Mouse (Mus musculus) granulocyte monocyte progenitor cell, adult 5-6 weeks (primary cell): ENCODE measurements around the gene Rras2. TPM values are rescaled to one million over a fixed set of nuclear protein-coding genes. Genes with fewer than 3 reads are reported as not detected.
A peak's percentile ranks its signal among the peaks of the same experiment; 100 is the strongest.

ENCODE experiments used
- ATAC-seq: replicated peaks from 2 replicates; pipeline ENCODE4 v1.8.0; 2016; ENCODE audit warnings: mild to moderate bottlenecking, moderate TSS enrichment, inconsistent platforms; ENCODE audit not compliant: poor library complexity, severe bottlenecking
- total RNA-seq, 2 experiments: library from RNA; stranded (forward) in 1 of 2; stranded (reverse) in 1 of 2; fragments of 200-712, 200-1000 nt in 1 of 2; fragments of >200 nt in 1 of 2; fragmentation: Nextera tagmentation in 1 of 2; gene quantifications; 2 replicates each; pipeline ENCODE4 v1.2.3; 2014 to 2017

Gene Rras2
- total RNA-seq, 2 experiments from 2014 or later = 0.97 to 1.6 TPM

- peak; percentile 67 for ATAC-seq
Measured at GRCm38 (mm10) chr7:114079343-114079742, 38.2 kb downstream of the Rras2 start.

DNA sequence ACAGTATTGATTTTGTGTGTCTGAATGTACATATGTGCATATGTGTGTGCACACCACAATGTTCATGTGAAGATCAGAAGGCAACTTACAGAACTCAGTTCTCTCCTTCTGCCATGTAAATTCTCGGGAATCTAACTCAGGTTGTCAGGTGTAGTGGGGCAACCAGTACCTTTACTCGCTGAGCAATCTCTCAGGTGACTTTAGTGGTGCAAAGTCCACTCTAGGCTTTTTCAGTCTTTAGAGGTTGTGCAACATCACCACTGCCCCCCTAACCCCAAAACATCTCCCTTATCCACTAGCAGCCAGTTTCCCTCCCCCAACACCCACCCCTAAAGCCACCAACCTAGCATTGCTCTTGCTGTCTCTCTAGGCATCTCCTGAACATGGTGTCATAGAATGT lies 43.0 kb downstream of the Rras2 start:
- no peak for ATAC-seq

- ATAC-seq = no peak
Measured at GRCm38 (mm10) chr7:114074133-114074532, 43.4 kb downstream of the Rras2 start.

- ATAC-seq = no peak
Measured at GRCm38 (mm10) chr7:114071851-114072616, 45.5 kb downstream of the Rras2 start.

GRCm38 (mm10) chr7:114071395-114071794 lies 46.2 kb downstream of the Rras2 start:
- no peak for ATAC-seq

DNA sequence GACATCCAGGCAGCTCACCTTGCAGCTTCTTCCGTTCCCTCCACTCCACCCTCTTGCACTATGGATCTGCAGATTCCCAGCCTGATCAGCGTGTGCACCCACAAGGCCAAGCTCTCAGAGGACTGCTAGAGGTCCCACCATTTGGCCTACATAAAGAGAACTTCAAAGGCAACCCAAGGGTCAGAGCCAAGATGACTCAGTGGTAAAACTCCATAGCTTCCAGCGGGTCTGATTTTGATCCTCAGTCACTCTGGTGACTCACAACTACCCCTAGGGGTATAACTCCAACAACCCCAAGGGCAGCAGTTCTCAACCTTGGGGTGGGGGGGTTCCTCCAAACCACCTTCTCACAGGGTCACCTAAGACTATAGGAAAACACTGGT lies 47.1 kb downstream of the Rras2 start:
- no peak for ATAC-seq

- 0 out of 2 replicates have a peak, but pooled peaks have one; percentile 15 for ATAC-seq
Measured at GRCm38 (mm10) chr7:114069726-114070457, 47.7 kb downstream of the Rras2 start.

DNA sequence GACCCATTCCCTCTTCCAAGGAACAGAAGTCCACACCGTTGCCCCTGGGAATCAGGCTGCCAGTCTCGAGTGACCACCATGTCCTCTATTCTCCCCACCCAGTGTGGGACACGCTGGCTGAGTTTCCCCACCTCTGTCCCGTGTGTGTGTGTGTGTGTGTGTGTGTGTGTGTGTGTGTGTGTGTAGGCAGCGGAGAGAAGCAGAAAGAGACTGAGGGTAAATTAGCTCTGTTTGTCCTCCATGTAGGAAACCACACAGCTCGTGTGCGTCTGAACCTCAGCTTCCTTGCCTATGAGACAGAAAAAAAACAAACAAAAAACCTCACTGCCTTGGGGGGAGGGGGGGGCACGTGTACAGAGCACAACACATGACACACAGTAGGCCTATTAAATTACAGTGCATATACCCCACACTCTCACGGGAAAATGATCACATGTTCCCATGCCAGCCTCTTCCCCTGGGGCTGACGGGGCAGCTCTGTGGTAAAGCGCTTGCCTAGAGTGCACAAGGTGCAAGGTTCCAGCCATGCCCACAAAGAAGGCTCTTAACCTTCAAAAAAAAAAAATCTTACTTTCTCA lies 48.5 kb downstream of the Rras2 start:
- peak; percentile 18; the same call in 1 of the 2 replicates for ATAC-seq

- peak; percentile 98 for ATAC-seq
Measured at GRCm38 (mm10) chr7:114066529-114067178, 50.9 kb downstream of the Rras2 start.

DNA sequence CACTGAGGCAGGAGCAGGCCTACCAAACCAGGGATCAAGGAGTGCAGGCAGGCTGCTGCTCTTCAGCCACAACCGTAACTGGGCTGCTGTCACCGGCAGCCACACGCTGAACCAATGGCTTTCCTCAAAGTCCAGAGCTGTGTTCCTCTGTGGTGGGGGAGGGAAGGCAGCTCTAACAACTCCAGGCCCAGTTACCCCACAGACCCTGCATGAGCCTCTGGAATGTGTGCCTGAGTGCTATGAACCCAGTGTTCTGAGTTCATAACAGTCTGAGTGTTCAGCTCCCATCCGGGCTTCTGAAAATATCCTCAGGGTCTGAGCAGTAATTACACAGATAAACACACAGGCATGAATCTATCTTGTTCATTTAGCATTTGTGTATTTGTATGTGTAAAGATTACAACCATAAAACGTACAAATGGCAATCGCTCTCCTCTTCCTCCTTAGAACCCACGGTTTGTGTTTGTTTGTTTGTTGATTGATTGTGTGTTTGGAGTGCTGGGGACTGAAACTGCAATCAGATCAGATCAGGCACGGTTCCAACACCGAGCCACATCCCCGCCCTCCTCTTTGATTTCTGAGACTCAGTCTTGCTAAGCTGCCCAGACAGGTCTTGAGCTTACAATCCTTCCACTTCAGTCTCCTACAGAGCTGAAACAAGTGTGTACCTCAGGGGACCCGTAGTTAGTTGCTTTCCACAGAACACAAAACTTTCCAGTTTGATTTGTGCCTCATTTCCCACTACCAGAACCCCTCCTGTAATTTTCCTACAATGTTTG lies 52.0 kb downstream of the Rras2 start:
- ATAC-seq = no peak

GRCm38 (mm10) chr7:114063966-114064365 lies 53.6 kb downstream of the Rras2 start:
- ATAC-seq = no peak

DNA sequence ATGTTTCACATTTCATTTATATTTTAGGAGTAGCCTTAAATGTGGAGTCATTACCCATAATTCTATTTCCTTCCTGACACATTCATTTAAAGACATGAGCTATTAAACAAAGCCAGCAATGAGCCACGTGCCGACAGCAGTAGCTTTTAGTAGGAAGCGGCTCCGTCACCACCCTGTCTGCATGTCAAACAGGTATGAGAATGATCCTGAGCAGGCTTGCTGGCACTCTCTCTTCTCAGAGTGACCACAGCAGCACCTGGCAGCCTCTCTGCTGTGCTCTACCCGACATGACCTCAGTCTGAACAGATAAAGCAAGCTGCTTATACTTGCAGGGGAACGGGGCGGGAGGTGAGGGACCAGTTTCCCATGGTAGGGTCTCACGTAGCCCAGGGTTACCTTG lies 54.0 kb downstream of the Rras2 start:
- ATAC-seq = no peak

DNA sequence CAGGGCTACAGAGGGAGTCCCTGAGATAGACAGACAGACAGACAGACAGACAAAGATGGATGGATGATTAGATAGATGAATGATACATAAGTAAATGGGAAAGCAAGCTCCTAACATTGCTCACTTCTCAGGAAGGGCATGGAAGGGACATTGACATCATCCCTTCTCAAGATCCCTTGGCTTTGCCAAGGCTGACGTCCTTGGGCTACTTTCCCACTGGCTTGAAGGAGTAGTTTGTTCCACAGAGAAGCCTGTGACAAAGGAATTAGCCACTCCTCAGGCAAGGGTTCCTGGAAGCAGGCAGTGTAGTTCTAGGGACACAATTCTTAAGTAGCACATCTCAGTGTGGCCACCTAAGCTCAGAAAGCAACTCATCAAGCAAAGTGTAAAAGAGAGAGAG lies 55.1 kb downstream of the Rras2 start:
- ATAC-seq = no peak

GRCm38 (mm10) chr7:114060445-114060844 lies 57.1 kb downstream of the Rras2 start:
- ATAC-seq = no peak

- ATAC-seq = no peak
Measured at GRCm38 (mm10) chr7:114058927-114059441, 58.6 kb downstream of the Rras2 start.

- no peak for ATAC-seq
Measured at GRCm38 (mm10) chr7:114058166-114058565, 59.4 kb downstream of the Rras2 start.

- no peak for ATAC-seq
Measured at GRCm38 (mm10) chr7:114053720-114054119, 63.9 kb downstream of the Rras2 start.

GRCm38 (mm10) chr7:114045814-114046213 lies 71.8 kb downstream of the Rras2 start:
- ATAC-seq = no peak

DNA sequence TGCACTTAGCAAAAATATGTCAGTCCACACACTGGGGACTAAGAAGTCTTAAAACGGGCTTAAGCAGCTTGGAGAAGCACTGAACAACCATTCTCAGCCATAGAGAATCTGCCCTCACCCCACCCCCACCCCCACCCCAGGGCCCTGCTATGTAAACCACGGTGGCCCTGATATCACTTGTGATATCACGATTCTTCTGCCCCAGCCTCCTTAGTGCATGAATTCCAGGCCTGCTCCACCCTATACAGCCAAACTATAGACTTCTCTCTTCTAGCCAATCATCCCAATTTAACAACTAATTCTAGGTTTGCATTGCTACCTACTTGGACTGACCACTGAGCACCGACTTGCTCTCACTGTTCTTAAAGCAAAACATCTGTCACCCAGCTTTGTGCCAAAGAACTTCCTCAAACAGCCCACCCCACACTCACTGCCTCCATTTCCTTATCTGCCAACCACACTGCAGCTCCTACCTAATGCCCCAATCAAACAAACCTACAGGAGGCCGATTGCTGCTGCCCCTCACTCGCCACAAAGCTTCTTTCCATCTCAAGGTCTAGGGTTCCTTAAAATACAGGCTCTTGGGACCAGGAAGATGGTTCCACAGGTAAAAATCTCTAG lies 73.5 kb downstream of the Rras2 start:
- ATAC-seq = peak; percentile 82
